Mouse (Mus musculus) CD4-positive, CD25-positive, alpha-beta regulatory T cell, adult 2 months (primary cell): ENCODE measurements around the gene Frmpd1.

ENCODE experiments used
- DNase-seq: peaks from one replicate; pipeline ENCODE4 v3.0.0-alpha.2; 2012; ENCODE audit warnings: low read depth, low spot score

Frmpd1 gene

GRCm38 (mm10) chr4:45238260-45238659 lies 53.6 kb downstream of the Frmpd1 start:
- no peak for DNase-seq

- no peak for DNase-seq
Observed at GRCm38 (mm10) chr4:45241330-45241729, 56.7 kb downstream of the Frmpd1 start.

- DNase-seq, result no peak
Observed at GRCm38 (mm10) chr4:45242163-45242562, 57.5 kb downstream of the Frmpd1 start.

- no peak for DNase-seq
Observed at GRCm38 (mm10) chr4:45243211-45243902, 58.7 kb downstream of the Frmpd1 start.

- no peak for DNase-seq
Observed at GRCm38 (mm10) chr4:45251265-45251664, 66.6 kb downstream of the Frmpd1 start.

- no peak for DNase-seq
Observed at GRCm38 (mm10) chr4:45252861-45253262, 68.2 kb downstream of the Frmpd1 start.

GRCm38 (mm10) chr4:45253839-45254601 lies 69.3 kb downstream of the Frmpd1 start:
- no peak for DNase-seq

GRCm38 (mm10) chr4:45259232-45259832 lies 74.7 kb downstream of the Frmpd1 start:
- DNase-seq, result no peak

DNA sequence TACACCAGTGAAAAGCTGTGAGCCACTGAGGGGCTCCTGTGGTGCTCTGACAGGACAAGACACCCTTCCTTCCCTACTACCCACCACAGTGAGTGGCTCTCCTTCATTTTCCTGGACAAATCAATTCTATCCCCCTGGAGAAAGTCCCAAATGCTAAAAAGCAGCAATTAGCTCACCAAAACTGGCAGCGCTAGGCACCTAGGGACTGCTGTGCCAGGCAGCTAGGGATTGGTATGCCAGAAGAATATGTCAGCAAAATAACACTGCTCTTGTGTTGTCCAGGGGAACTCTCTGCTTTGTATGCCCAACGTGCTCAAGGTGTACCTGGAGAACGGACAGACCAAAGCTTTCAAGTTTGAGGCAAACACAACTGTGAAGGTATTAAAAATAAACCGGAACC lies 76.9 kb downstream of the Frmpd1 start:
- DNase-seq, result no peak

- DNase-seq, result peak; percentile 16
Observed at GRCm38 (mm10) chr4:45267883-45268282, 83.2 kb downstream of the Frmpd1 start.

DNA sequence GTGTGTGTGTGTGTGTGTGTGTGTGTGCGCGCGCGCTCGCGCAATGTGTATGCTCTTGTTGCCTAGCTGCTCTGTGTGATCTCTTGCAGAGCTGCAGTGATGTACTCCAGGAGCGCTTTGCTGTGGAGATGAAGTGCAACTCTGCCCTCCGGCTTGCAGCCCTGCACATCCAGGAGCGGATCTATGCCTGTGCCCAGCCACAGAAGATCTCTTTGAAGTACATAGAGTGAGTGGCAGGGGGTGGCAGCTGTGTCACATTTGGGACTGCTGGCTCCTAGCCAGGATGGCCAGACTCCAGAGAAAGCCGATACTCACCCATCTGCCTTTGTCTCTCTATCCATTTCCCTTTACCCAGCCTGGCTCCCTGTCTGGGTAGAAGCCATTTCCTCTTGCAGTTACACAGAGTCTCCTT lies 86.4 kb downstream of the Frmpd1 start:
- no peak for DNase-seq

- no peak for DNase-seq
Observed at GRCm38 (mm10) chr4:45275770-45276169, 91.1 kb downstream of the Frmpd1 start.

GRCm38 (mm10) chr4:45279292-45279691 lies 94.6 kb downstream of the Frmpd1 start:
- no peak for DNase-seq

GRCm38 (mm10) chr4:45279981-45280548 lies 95.4 kb downstream of the Frmpd1 start:
- peak; percentile 75 for DNase-seq

- peak; percentile 39 for DNase-seq
Observed at GRCm38 (mm10) chr4:45286318-45286717, 101.6 kb downstream of the Frmpd1 start.

GRCm38 (mm10) chr4:45287906-45288305 lies 103.2 kb downstream of the Frmpd1 start:
- no peak for DNase-seq

GRCm38 (mm10) chr4:45296662-45297564 lies 112.2 kb downstream of the Frmpd1 start, which contains the start of gene Trmt10b:
Trmt10b (plus strand) TSS chr4:45297127.
- peak; percentile 92 for DNase-seq

GRCm38 (mm10) chr4:45305536-45305935 lies 120.9 kb downstream of the Frmpd1 start:
- DNase-seq, result no peak

DNA sequence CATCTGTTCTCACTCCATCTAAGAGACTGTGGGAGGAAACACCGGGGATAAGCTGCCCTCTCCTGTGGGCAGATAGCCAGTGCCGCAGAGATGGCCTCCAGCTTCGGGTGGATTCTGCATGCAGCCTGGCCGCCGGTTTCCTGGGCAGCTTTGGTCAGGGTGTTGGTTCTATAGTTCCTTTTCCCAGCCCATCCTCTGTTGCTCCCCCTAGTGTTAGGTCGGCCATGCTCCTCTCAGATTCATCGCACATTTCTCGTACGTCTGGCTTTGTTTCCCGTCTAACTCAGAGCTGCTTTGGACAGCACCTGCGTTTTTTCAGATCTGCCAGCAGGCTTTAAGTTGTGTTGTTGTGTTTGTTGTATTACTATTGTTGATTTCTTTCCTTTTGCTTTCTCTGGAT lies 123.4 kb downstream of the Frmpd1 start:
- DNase-seq, result peak; percentile 32

DNA sequence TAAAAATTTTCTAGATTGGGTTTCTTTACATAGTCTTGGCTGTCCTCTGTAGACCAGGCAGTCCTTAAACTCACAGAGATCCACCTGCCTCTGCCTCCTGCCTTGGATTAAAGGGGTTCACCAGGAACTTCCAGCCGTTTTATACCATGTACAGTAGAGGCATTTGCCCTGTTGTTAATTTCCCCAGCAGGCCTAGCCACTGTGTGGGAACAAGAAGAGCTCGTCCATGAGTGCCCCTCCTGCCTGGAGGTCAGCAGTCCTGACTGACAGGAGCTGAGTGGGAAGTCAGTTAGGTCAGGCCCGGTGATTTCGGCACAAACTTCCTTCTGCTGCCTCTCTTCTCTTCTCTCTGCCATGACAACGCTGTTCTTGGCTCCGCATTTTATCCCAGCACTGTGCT lies 123.9 kb downstream of the Frmpd1 start:
- DNase-seq, result no peak

DNA sequence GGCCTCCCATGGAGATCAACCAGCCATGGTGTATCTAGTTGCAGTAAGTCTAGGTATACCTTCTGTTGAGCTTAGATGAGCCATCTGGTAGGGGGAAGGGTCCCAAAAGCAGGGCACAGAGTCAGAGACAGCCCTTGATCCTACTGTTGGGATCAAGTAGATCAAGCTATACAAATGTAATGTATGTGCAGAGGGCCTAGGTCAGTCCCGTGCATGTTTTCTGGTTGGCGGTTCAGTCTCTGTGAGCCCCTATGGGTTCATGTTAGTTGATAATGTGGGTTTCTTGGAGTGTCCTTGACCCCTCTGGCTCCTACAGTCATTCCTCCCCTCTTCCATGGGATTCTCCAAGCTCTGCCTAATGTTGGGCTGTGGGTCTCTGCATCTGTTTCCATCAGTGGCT lies 126.4 kb downstream of the Frmpd1 start:
- no peak for DNase-seq
